Mouse (Mus musculus) MEL (cell line): ENCODE data around the gene Atoh8. TPM values are rescaled to one million over a fixed set of nuclear protein-coding genes. Genes with fewer than 3 reads are reported as not detected.

Experiments used
- DNase-seq: peaks from one replicate; pipeline ENCODE4 v3.0.0; 2011; ENCODE audit warnings: low read depth, low spot score
- H3K27ac ChIP-seq: 2 replicates; pipeline ENCODE4 v1.5.1; 2012; ENCODE audit warnings: low read depth, mild to moderate bottlenecking, control low read depth, low read length, moderate library complexity; ENCODE audit not compliant: control insufficient read depth
- H3K27me3 ChIP-seq, 2 experiments: fragments of 150-350 bp in 1 of 2; sonication (generic) in 1 of 2; 2 replicates each; pipeline ENCODE4 v1.6.1; 2012; ENCODE audit warnings: low read length in 2 of 2, mild to moderate bottlenecking in 2 of 2, improper control_type of control experiment in 1 of 2, moderate library complexity in 1 of 2; ENCODE audit not compliant: insufficient read depth in 2 of 2, control insufficient read depth in 1 of 2
- H3K36me3 ChIP-seq, 2 experiments: 2 replicates each; pipeline ENCODE4 v1.6.1; 2012 to 2014; ENCODE audit warnings: low read length in 2 of 2, improper control_type of control experiment in 1 of 2, inconsistent platforms in 1 of 2, mild to moderate bottlenecking in 1 of 2; ENCODE audit not compliant: insufficient read depth in 2 of 2, control insufficient read depth in 1 of 2
- H3K4me1 ChIP-seq, 2 experiments: fragments of 150-350 bp in 1 of 2; sonication (generic) in 1 of 2; 2 replicates each; pipeline ENCODE4 v1.6.1; 2012; ENCODE audit warnings: low read length in 2 of 2, improper control_type of control experiment in 1 of 2, mild to moderate bottlenecking in 1 of 2; ENCODE audit not compliant: insufficient read depth in 2 of 2, control insufficient read depth in 1 of 2
- H3K4me3 ChIP-seq, 2 experiments: fragments of 150-350 bp in 1 of 2; sonication (generic) in 1 of 2; 2 replicates each; pipeline ENCODE4 v1.5.1; 2012; ENCODE audit warnings: low read depth in 2 of 2, low read length in 2 of 2, mild to moderate bottlenecking in 2 of 2, moderate library complexity in 2 of 2, control low read depth in 1 of 2, improper control_type of control experiment in 1 of 2; ENCODE audit not compliant: control insufficient read depth in 1 of 2, insufficient read depth in 1 of 2
- H3K79me2 ChIP-seq: 2 replicates; pipeline ENCODE4 v1.6.1; 2012; ENCODE audit warnings: mild to moderate bottlenecking, low read length, moderate library complexity; ENCODE audit not compliant: control insufficient read depth, poor library complexity, insufficient read depth
- H3K9ac ChIP-seq: 2 replicates; pipeline ENCODE4 v1.6.1; 2012; ENCODE audit warnings: low read depth, mild to moderate bottlenecking, control low read depth, low read length, moderate library complexity; ENCODE audit not compliant: control insufficient read depth, poor library complexity, severe bottlenecking
- H3K9me3 ChIP-seq: fragments of 150-350 bp; sonication (generic); replicated peaks from 2 replicates; pipeline ENCODE4 v1.6.1; 2012; ENCODE audit warnings: mild to moderate bottlenecking, low read length, improper control_type of control experiment, moderate library complexity; ENCODE audit not compliant: insufficient read depth
- BHLHE40 ChIP-seq: IDR thresholded peaks from 2 replicates; pipeline ENCODE4 v1.6.1; 2012; ENCODE audit warnings: low read depth, mild to moderate bottlenecking, inconsistent platforms, low read length, improper control_type of control experiment, borderline replicate concordance
- CTCF ChIP-seq, 3 experiments: IDR thresholded peaks in 2 of 3; conservative IDR thresholded peaks in 1 of 3; 2 replicates each; pipeline ENCODE4 v1.5.1; 2011 to 2012; ENCODE audit warnings: low read length in 3 of 3, low read depth in 2 of 3, mild to moderate bottlenecking in 2 of 3, improper control_type of control experiment in 1 of 3, inconsistent platforms in 1 of 3, mixed read lengths in 1 of 3, moderate library complexity in 1 of 3; ENCODE audit not compliant: control insufficient read depth in 1 of 3, insufficient read depth in 1 of 3, poor library complexity in 1 of 3, severe bottlenecking in 1 of 3
- EP300 ChIP-seq, 2 experiments: IDR thresholded peaks; 2 replicates each; pipeline ENCODE4 v1.6.1; 2011; ENCODE audit warnings: improper control_type of control experiment in 2 of 2, low read length in 2 of 2, low read depth in 1 of 2, mild to moderate bottlenecking in 1 of 2
- ETS1 ChIP-seq: IDR thresholded peaks from 2 replicates; pipeline ENCODE4 v1.6.1; 2012; ENCODE audit warnings: low read depth, mild to moderate bottlenecking, inconsistent platforms, low read length, improper control_type of control experiment, moderate library complexity
- GABPA ChIP-seq: IDR thresholded peaks from 2 replicates; pipeline ENCODE4 v1.6.1; 2012; ENCODE audit warnings: low read depth, mild to moderate bottlenecking, inconsistent platforms, low read length, improper control_type of control experiment, moderate library complexity
- GATA1 ChIP-seq: IDR thresholded peaks from 2 replicates; pipeline ENCODE4 v1.6.1; 2011; ENCODE audit warnings: low read depth, low read length, improper control_type of control experiment
- HCFC1 ChIP-seq: IDR thresholded peaks from 2 replicates; pipeline ENCODE4 v1.6.1; 2012; ENCODE audit warnings: low read depth, mild to moderate bottlenecking, inconsistent platforms, low read length, improper control_type of control experiment, moderate library complexity
- KAT2A ChIP-seq: conservative IDR thresholded peaks from 2 replicates; pipeline ENCODE4 v1.6.1; 2012; ENCODE audit warnings: low read depth, low read length, improper control_type of control experiment, inconsistent platforms
- MEF2A ChIP-seq: IDR thresholded peaks from 2 replicates; pipeline ENCODE4 v1.6.1; 2014; ENCODE audit warnings: low read depth, mild to moderate bottlenecking, inconsistent platforms, low read length, improper control_type of control experiment; ENCODE audit not compliant: poor library complexity, insufficient replicate concordance, severe bottlenecking; ENCODE audit errors: extremely low read depth
- MXI1 ChIP-seq: IDR thresholded peaks from 2 replicates; pipeline ENCODE4 v1.6.1; 2011; ENCODE audit warnings: mild to moderate bottlenecking, low read depth, low read length, improper control_type of control experiment
- NELFE ChIP-seq: IDR thresholded peaks from 2 replicates; pipeline ENCODE4 v1.6.1; 2011; ENCODE audit warnings: low read depth, low read length, improper control_type of control experiment
- NRF1 ChIP-seq: IDR thresholded peaks from 2 replicates; pipeline ENCODE4 v1.6.1; 2014; ENCODE audit warnings: low read depth, mild to moderate bottlenecking, inconsistent platforms, low read length, improper control_type of control experiment, moderate library complexity; ENCODE audit not compliant: poor library complexity, insufficient read depth, severe bottlenecking
- POLR2AphosphoS2 ChIP-seq: IDR thresholded peaks from 2 replicates; pipeline ENCODE4 v1.6.1; 2011; ENCODE audit warnings: low read length, improper control_type of control experiment
- RAD21 ChIP-seq: IDR thresholded peaks from 2 replicates; pipeline ENCODE4 v1.6.1; 2011; ENCODE audit warnings: mild to moderate bottlenecking, low read depth, low read length, improper control_type of control experiment
- SMC3 ChIP-seq: IDR thresholded peaks from 2 replicates; pipeline ENCODE4 v1.6.1; 2011; ENCODE audit warnings: low read depth, low read length, improper control_type of control experiment
- TAL1 ChIP-seq: IDR thresholded peaks from 2 replicates; pipeline ENCODE4 v1.6.1; 2012; ENCODE audit warnings: mild to moderate bottlenecking, inconsistent platforms, low read length, moderate library complexity, mixed read lengths
- TBP ChIP-seq: IDR thresholded peaks from 2 replicates; pipeline ENCODE4 v1.8.0; 2011; ENCODE audit warnings: low read depth, low read length, improper control_type of control experiment
- TCF12 ChIP-seq: IDR thresholded peaks from 2 replicates; pipeline ENCODE4 v1.6.1; 2014; ENCODE audit warnings: low read depth, mild to moderate bottlenecking, inconsistent platforms, low read length, improper control_type of control experiment, moderate library complexity
- USF1 ChIP-seq: IDR thresholded peaks from 2 replicates; pipeline ENCODE4 v1.6.1; 2014; ENCODE audit warnings: low read depth, mild to moderate bottlenecking, inconsistent platforms, low read length, improper control_type of control experiment, moderate library complexity
- USF2 ChIP-seq, 2 experiments: IDR thresholded peaks; 2 replicates each; pipeline ENCODE4 v1.6.1; 2011 to 2012; ENCODE audit warnings: improper control_type of control experiment in 2 of 2, low read length in 2 of 2, borderline replicate concordance in 1 of 2, inconsistent platforms in 1 of 2, low read depth in 1 of 2, mild to moderate bottlenecking in 1 of 2; ENCODE audit not compliant: insufficient read depth in 1 of 2
- ZC3H11A ChIP-seq: IDR thresholded peaks from 2 replicates; pipeline ENCODE4 v1.6.1; 2012; ENCODE audit warnings: low read depth, mild to moderate bottlenecking, inconsistent platforms, low read length, improper control_type of control experiment
- ZKSCAN1 ChIP-seq: IDR thresholded peaks from 2 replicates; pipeline ENCODE4 v1.6.1; 2012; ENCODE audit warnings: low read depth, mild to moderate bottlenecking, inconsistent platforms, low read length, improper control_type of control experiment, moderate library complexity
- ZNF384 ChIP-seq: IDR thresholded peaks from 2 replicates; pipeline ENCODE4 v1.6.1; 2012; ENCODE audit warnings: low read depth, mild to moderate bottlenecking, inconsistent platforms, low read length, improper control_type of control experiment
- polyA plus RNA-seq, 2 experiments: library from polyadenylated mRNA; stranded (reverse) in 1 of 2; unstranded in 1 of 2; fragments of >175 nt in 1 of 2; fragments of >200 nt in 1 of 2; gene quantifications; 2 replicates each; pipeline versions ENCODE4 v1.2.1 to v1.2.4; 2012; ENCODE audit warnings: low replicate concordance in 2 of 2, low read depth in 1 of 2; ENCODE audit not compliant: insufficient read length in 2 of 2, insufficient read depth in 1 of 2, missing spikeins in 1 of 2
- total RNA-seq: library from RNA; depleted of rRNA; stranded (reverse); fragments of 300-350 nt; gene quantifications from 2 replicates; pipeline ENCODE4 v1.2.3, GENCODE M21; 2012

The Atoh8 gene
- total and polyA plus RNA-seq, 3 experiments = not detected

DNA sequence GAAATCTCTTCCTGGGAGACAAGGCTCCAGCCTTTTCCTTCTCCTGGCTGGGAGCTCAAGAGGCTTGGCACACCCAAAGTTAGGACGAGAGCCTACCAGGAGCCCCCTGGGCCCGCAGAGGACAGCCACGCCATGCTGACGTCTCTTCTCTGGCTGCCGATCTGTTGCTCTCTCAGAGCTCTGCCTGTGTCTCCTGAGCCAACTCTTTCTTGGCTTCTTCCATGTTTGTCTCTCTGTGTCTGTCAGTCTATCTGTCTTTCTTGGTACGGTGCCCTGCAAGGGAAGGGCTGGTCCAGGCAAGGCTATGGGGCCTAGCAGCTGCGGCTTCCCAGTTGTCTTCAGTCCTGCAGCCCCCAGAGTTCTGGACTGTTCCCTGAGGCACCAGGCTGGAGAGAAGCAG is 24.6 kb downstream of the Atoh8 start:
- H3K9me3 ChIP-seq = no peaks in the 10 kb centered on the region
- DNase-seq = no peak
- H3K9ac ChIP-seq = no peak overlapping the region
- H3K27ac ChIP-seq = no peak overlapping the region
- H3K27me3 ChIP-seq = peaks cover 5 to 22% of the 10 kb centered on the region in 2 experiments; a peak in 3 of 4 replicates
- no peaks in the 10 kb centered on the region for H3K4me1 ChIP-seq
- H3K4me3 ChIP-seq = no peak overlapping the region
- TF ChIP-seq TBP = no peak
- no peak for TF ChIP-seq POLR2AphosphoS2
- TF ChIP-seq KAT2A = no peak
- no peak for TF ChIP-seq ETS1
- no peak for TF ChIP-seq SMC3
- no peak for TF ChIP-seq GATA1
- no peak for TF ChIP-seq USF1
- no peak for TF ChIP-seq NELFE
- TF ChIP-seq MXI1 = no peak
- TF ChIP-seq MEF2A = no peak
- no peak for TF ChIP-seq ZNF384
- no peak for TF ChIP-seq HCFC1
- no peak for TF ChIP-seq RAD21
- H3K36me3 ChIP-seq = no peaks in the 10 kb centered on the region
- no peaks in the 10 kb centered on the region for H3K79me2 ChIP-seq

DNA sequence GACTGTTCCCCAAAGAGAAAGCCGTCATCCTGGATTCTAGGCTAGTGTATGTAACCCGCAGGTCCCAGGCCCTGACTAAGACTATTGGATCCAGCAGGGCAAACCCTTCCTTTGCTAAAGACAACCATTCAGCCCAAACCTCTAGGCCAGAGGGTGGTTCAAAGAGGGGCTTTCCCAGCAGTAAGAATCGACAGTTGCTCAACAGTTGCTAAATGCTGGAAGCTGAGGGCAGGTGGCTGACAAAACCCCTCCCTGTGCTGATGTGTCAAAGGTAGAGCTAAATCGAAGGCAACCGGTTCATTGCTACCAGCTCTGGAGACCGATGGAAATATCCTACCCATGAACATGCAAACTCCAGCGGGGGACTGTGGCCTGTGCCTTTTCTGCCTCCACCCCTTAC is 25.6 kb downstream of the Atoh8 start:
- no peak overlapping the region for H3K27ac ChIP-seq
- H3K36me3 ChIP-seq = no peaks in the 10 kb centered on the region
- no peaks in the 10 kb centered on the region for H3K4me1 ChIP-seq
- no peak overlapping the region for H3K9ac ChIP-seq
- TF ChIP-seq NRF1 (no peak), USF2 (IDR thresholded peaks at IDR 0.05; ENCODE audit: borderline replicate concordance in 1 of 2, insufficient read depth in 1 of 2, low read depth in 1 of 2, low read length in 2 of 2) (no peak), POLR2AphosphoS2 (no peak), CTCF (IDR thresholded peaks at IDR 0.05 in 2 of 3, conservative IDR thresholded peaks at IDR 0.05 in 1 of 3; ENCODE audit: control insufficient read depth in 1 of 3, insufficient read depth in 1 of 3, low read depth in 2 of 3, low read length in 3 of 3, poor library complexity in 1 of 3, severe bottlenecking in 1 of 3) (no peak), ZKSCAN1 (no peak), USF1 (no peak), ZC3H11A (no peak), KAT2A (no peak), TCF12 (no peak), BHLHE40 (no peak), HCFC1 (no peak), EP300 (IDR thresholded peaks at IDR 0.05; ENCODE audit: low read depth in 1 of 2, low read length in 2 of 2) (no peak), TAL1 (no peak), GABPA (no peak)
- TF ChIP-seq, all 39 proteins: peak for 0
- DNase-seq = no peak
- no peaks in the 10 kb centered on the region for H3K79me2 ChIP-seq
- H3K9me3 ChIP-seq = no peaks in the 10 kb centered on the region
- peaks cover 8 to 24% of the 10 kb centered on the region in 2 experiments for H3K27me3 ChIP-seq
- no peak overlapping the region for H3K4me3 ChIP-seq
